Mouse (Mus musculus) E14TG2a.4 (cell line): ENCODE data around the gene Fscn2.

ENCODE experiments used
- CTCF ChIP-seq: conservative IDR thresholded peaks from 2 replicates; pipeline ENCODE4 v1.5.1; 2014; ENCODE audit warnings: low read length
- NANOG ChIP-seq: IDR thresholded peaks from 2 replicates; pipeline ENCODE4 v1.6.1; 2014; ENCODE audit warnings: borderline replicate concordance, low read length, mixed read lengths
- POU5F1 ChIP-seq: IDR thresholded peaks from 2 replicates; pipeline ENCODE4 v1.6.1; 2014; ENCODE audit warnings: low read length, borderline replicate concordance

DNA sequence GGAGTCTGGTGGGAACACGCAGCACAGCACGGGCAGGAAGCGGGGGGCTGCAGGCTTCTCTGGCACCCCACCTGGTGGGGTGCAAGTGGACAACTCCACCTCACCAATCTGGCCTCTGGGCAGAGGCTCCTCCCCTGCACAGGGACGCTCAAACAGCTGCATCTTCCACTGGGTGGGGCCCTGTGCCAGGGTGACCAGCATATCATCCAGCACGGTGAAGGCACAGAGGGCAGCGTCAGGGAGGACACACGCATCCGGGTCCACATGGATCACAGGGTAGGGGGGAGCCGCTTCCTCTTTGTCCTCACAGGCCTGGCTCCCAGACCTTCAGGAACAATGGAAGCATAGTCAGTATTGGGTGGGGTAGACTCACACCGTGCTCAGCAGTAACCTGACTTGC lies 16.0 kb downstream of the Fscn2 start:
- no peak for TF ChIP-seq CTCF
- TF ChIP-seq NANOG = no peak
- TF ChIP-seq POU5F1 = no peak
